Mouse (Mus musculus): Measurements from ENCODE around the gene Nudt15. TPM values are rescaled to one million over a fixed set of nuclear protein-coding genes. Genes with fewer than 3 reads are reported as not detected.

Nudt15 gene
- polyA plus RNA-seq, 1 experiment from 2014 or later = 9.5 TPM

GRCm38 (mm10) chr14:73506283-73506682 is 41.8 kb downstream of the Nudt15 start:
- no peaks in the 10 kb centered on the region for H3K27me3 ChIP-seq
- no peak overlapping the region for H3K9ac ChIP-seq
- WGBS = 67% methylated on average over 8 of the region's 8 CpGs
- no peak for ATAC-seq (ENCODE audit: low read depth)
- H3K4me3 ChIP-seq = no peak overlapping the region
- no peaks in the 10 kb centered on the region for H3K36me3 ChIP-seq
- peaks cover 42% of the 10 kb centered on the region for H3K4me1 ChIP-seq (replicated peaks)
- H3K27ac ChIP-seq (replicated peaks) = no peak overlapping the region
- H3K9me3 ChIP-seq = no peaks in the 10 kb centered on the region
- no peak overlapping the region for H3K4me2 ChIP-seq

- peaks cover 33% of the 10 kb centered on the region for H3K4me1 ChIP-seq (replicated peaks)
- peak; percentile 86 for ATAC-seq (ENCODE audit: low read depth)
- 46% methylated on average over 13 of the region's 13 CpGs for WGBS
- H3K4me2 ChIP-seq = no peak overlapping the region
- no peaks in the 10 kb centered on the region for H3K9me3 ChIP-seq
- no peaks in the 10 kb centered on the region for H3K36me3 ChIP-seq
- no peak overlapping the region for H3K4me3 ChIP-seq
- no peaks in the 10 kb centered on the region for H3K27me3 ChIP-seq
- H3K27ac ChIP-seq (replicated peaks) = peak overlapping the region; percentile 79
- H3K9ac ChIP-seq = no peak overlapping the region
Observed at GRCm38 (mm10) chr14:73503237-73503933, 44.7 kb downstream of the Nudt15 start.

- Histone ChIP-seq H3K27ac (replicated peaks) (peak overlapping the region; percentile 79), H3K36me3 (no peaks in the 10 kb centered on the region), H3K4me1 (replicated peaks) (peaks cover 33% of the 10 kb centered on the region), H3K9me3 (no peaks in the 10 kb centered on the region), H3K4me3 (no peak overlapping the region), H3K9ac (peak overlapping the region; percentile 22; the same call in 1 of the 2 replicates), H3K27me3 (no peaks in the 10 kb centered on the region), H3K4me2 (no peak overlapping the region)
- peak; percentile 86 for ATAC-seq (ENCODE audit: low read depth)
- 19% methylated on average over 7 of the region's 7 CpGs for WGBS
Observed at GRCm38 (mm10) chr14:73502591-73503184, 45.4 kb downstream of the Nudt15 start.

GRCm38 (mm10) chr14:73501721-73502120 is 46.3 kb downstream of the Nudt15 start:
- Histone ChIP-seq H3K27me3 (no peaks in the 10 kb centered on the region), H3K4me1 (replicated peaks) (peaks cover 33% of the 10 kb centered on the region), H3K27ac (replicated peaks) (peak overlapping the region; percentile 79), H3K9ac (no peak overlapping the region), H3K4me3 (no peak overlapping the region), H3K9me3 (no peaks in the 10 kb centered on the region), H3K4me2 (no peak overlapping the region), H3K36me3 (no peaks in the 10 kb centered on the region)
- WGBS = 65% methylated on average over 6 of the region's 6 CpGs
- ATAC-seq (ENCODE audit: low read depth) = peak; percentile 33; the same call in 1 of the 2 replicates

GRCm38 (mm10) chr14:73501283-73501682 is 46.8 kb downstream of the Nudt15 start:
- 86% methylated on average over 9 of the region's 9 CpGs for WGBS
- no peak overlapping the region for H3K4me3 ChIP-seq
- H3K27me3 ChIP-seq = no peaks in the 10 kb centered on the region
- H3K4me2 ChIP-seq = no peak overlapping the region
- no peak overlapping the region for H3K27ac ChIP-seq (replicated peaks)
- no peaks in the 10 kb centered on the region for H3K9me3 ChIP-seq
- no peak overlapping the region for H3K9ac ChIP-seq
- ATAC-seq (ENCODE audit: low read depth) = no peak
- H3K36me3 ChIP-seq = no peaks in the 10 kb centered on the region
- H3K4me1 ChIP-seq (replicated peaks) = peaks cover 33% of the 10 kb centered on the region

GRCm38 (mm10) chr14:73495753-73496152 is 52.3 kb downstream of the Nudt15 start:
- H3K4me2 ChIP-seq = no peak overlapping the region
- H3K9ac ChIP-seq = no peak overlapping the region
- H3K36me3 ChIP-seq = no peaks in the 10 kb centered on the region
- H3K9me3 ChIP-seq = no peaks in the 10 kb centered on the region
- no peak for ATAC-seq (ENCODE audit: low read depth)
- H3K4me3 ChIP-seq = no peak overlapping the region
- H3K27me3 ChIP-seq = no peaks in the 10 kb centered on the region
- no peaks in the 10 kb centered on the region for H3K4me1 ChIP-seq (replicated peaks)
- no peak overlapping the region for H3K27ac ChIP-seq (replicated peaks)
- 75% methylated on average over 7 of the region's 7 CpGs for WGBS

- H3K9ac ChIP-seq = no peak overlapping the region
- 82% methylated on average over 6 of the region's 6 CpGs for WGBS
- no peaks in the 10 kb centered on the region for H3K36me3 ChIP-seq
- H3K9me3 ChIP-seq = no peaks in the 10 kb centered on the region
- H3K4me1 ChIP-seq (replicated peaks) = no peaks in the 10 kb centered on the region
- no peak for ATAC-seq (ENCODE audit: low read depth)
- no peak overlapping the region for H3K4me3 ChIP-seq
- H3K27me3 ChIP-seq = no peaks in the 10 kb centered on the region
- no peak overlapping the region for H3K4me2 ChIP-seq
- H3K27ac ChIP-seq (replicated peaks) = no peak overlapping the region
Observed at GRCm38 (mm10) chr14:73494122-73494521, 53.9 kb downstream of the Nudt15 start.

GRCm38 (mm10) chr14:73493356-73493755 is 54.7 kb downstream of the Nudt15 start:
- Histone ChIP-seq H3K27me3 (no peaks in the 10 kb centered on the region), H3K4me2 (no peak overlapping the region)
- 91% methylated on average over 6 of the region's 6 CpGs for WGBS

GRCm38 (mm10) chr14:73486641-73487040 is 61.4 kb downstream of the Nudt15 start:
- H3K27me3 ChIP-seq = no peaks in the 10 kb centered on the region
- no peaks in the 10 kb centered on the region for H3K9me3 ChIP-seq
- H3K36me3 ChIP-seq = no peaks in the 10 kb centered on the region
- no peaks in the 10 kb centered on the region for H3K4me1 ChIP-seq (replicated peaks)
- no peak for ATAC-seq (ENCODE audit: low read depth)
- no peak overlapping the region for H3K9ac ChIP-seq
- no peak overlapping the region for H3K27ac ChIP-seq (replicated peaks)
- H3K4me2 ChIP-seq = no peak overlapping the region
- WGBS = 85% methylated on average over 5 of the region's 5 CpGs
- H3K4me3 ChIP-seq = no peak overlapping the region

More at GRCm38 (mm10) chr14:73493356-73493755, 54.7 kb downstream of the Nudt15 start:
- ATAC-seq (ENCODE audit: low read depth) = no peak
- Histone ChIP-seq H3K27ac (replicated peaks) (no peak overlapping the region), H3K9ac (no peak overlapping the region), H3K4me1 (replicated peaks) (no peaks in the 10 kb centered on the region), H3K4me3 (no peak overlapping the region), H3K9me3 (no peaks in the 10 kb centered on the region), H3K36me3 (no peaks in the 10 kb centered on the region)

GRCm38 (mm10) chr14:73484366-73485110 is 63.5 kb downstream of the Nudt15 start:
- Histone ChIP-seq H3K27ac (replicated peaks) (no peak overlapping the region), H3K4me3 (no peak overlapping the region), H3K9ac (no peak overlapping the region), H3K4me1 (replicated peaks) (no peaks in the 10 kb centered on the region), H3K4me2 (no peak overlapping the region), H3K27me3 (no peaks in the 10 kb centered on the region), H3K9me3 (no peaks in the 10 kb centered on the region), H3K36me3 (no peaks in the 10 kb centered on the region)
- no peak for ATAC-seq (ENCODE audit: low read depth)
- 71% methylated on average over 3 of the region's 3 CpGs for WGBS

- Histone ChIP-seq H3K9me3 (no peaks in the 10 kb centered on the region), H3K4me2 (no peak overlapping the region), H3K27me3 (no peaks in the 10 kb centered on the region), H3K4me1 (replicated peaks) (no peaks in the 10 kb centered on the region), H3K4me3 (no peak overlapping the region), H3K27ac (replicated peaks) (no peak overlapping the region), H3K36me3 (no peaks in the 10 kb centered on the region), H3K9ac (no peak overlapping the region)
- ATAC-seq (ENCODE audit: low read depth) = no peak
- WGBS = 82% methylated on average over 5 of the region's 5 CpGs
Observed at GRCm38 (mm10) chr14:73483516-73484229, 64.4 kb downstream of the Nudt15 start.

- 30% methylated on average over 1 of the region's 1 CpGs for WGBS
- no peak for ATAC-seq (ENCODE audit: low read depth)
Observed at GRCm38 (mm10) chr14:73479771-73480170, 68.3 kb downstream of the Nudt15 start.

More at GRCm38 (mm10) chr14:73479771-73480170, 68.3 kb downstream of the Nudt15 start:
- Histone ChIP-seq H3K4me1 (replicated peaks) (peaks cover 12% of the 10 kb centered on the region), H3K9me3 (no peaks in the 10 kb centered on the region), H3K4me3 (no peak overlapping the region), H3K27me3 (no peaks in the 10 kb centered on the region), H3K9ac (no peak overlapping the region), H3K27ac (replicated peaks) (no peak overlapping the region), H3K36me3 (no peaks in the 10 kb centered on the region), H3K4me2 (no peak overlapping the region)

All from neural tube, embryonic 13.5 days (tissue).